Mouse (Mus musculus) hematopoietic multipotent progenitor cell, adult 10-12 weeks (in vitro differentiated cells): Measurements from ENCODE around the gene Nectin2. TPM values are rescaled to one million over a fixed set of nuclear protein-coding genes. Genes with fewer than 3 reads are reported as not detected.

Source experiments
- polyA plus RNA-seq: library from polyadenylated mRNA; stranded (reverse); fragments of >175 nt; gene quantifications from 2 replicates; pipeline ENCODE4 v1.2.3, GENCODE M21; 2012; ENCODE audit warnings: low replicate concordance

The Nectin2 gene
- polyA plus RNA-seq, result 1.8 and 3.7 TPM in 2 replicates

DNA sequence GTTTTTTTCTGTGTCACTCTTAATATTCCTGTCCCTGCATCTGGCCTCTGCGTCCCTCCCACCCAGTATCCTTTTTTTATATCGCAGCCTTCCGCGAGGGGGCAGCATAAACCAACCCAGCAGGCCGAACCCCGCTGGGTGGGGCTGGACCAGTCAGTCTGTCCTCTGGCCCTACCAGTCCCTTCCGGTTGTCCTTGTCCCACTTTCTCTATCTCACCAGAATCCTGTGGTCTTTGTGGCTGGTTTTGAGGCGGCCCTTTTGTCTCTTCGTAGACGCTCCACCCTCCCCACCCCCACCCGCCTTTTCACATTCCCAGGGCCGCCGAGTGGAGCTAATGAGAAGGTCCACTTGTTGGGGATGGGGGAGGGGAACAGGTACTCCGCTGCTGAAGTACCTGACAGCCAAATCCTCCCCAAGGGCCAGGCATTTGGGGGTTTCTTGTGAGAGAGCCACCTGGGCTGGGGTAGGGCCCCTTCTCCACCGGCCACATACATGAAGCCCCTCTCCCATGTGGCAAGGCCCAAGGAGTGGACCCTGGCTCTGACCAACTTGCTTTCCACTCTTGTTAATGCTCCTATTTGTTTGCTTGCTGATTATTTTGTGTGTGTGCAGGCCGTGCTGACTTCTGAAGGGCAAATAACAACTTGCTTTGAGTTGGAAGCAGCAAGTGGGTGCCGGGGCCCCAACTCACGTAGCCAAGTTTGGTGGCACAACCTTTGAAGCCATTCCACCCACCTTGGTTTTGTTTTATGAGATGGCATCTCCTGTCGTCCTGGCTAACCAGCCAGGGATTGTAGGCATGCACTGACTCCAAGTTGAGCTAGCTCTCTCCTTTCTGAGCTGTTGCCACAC lies at the start of gene Nectin2:
Gene Nectin2, minus strand, starts transcription at position 267 of the 853 bp plus-strand sequence.

DNA sequence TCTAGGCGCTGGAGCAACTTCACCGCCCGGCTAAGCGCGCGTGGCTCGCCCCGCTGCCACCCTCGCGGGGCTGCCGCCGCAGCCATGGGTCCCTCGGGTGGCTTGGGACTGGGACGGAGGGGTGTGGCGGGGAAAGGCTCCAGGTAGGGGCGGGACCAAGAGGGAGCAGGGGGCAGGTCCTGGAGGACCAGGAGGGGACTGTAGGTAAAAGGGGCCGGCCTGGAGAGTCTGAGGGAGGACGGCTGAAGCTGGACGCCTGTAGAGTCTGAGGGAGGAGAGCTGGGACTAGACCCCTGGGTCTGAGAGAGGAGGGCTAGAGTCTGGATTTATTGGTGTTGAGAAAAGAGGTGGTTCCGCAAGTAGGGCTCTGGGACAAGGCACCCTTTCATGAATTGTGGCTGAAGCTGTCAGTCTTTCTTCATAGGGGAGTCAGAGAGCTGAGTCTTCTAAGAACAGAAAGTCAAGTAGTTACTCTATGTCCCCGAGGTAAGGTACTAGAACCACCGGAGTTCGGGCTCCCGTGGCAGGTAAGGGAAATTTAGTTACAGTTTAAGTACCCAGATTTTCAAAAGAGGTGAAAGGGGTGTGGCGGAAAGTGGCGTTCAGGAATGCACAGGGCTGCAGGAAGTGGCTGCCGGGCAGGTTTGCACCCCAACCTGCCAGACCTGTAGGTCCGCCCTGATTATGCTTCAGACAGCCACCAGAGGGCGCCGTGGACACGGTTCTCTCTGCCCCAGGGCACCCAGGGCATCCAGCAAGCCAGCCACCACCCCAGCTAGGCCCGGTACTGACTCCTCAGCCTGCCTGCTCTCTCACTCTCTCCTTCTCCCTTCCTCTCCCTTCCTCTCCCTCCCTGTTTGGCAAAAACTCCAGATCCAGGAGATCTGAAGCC lies 46.7 kb upstream of the Nectin2 start, which contains the start of gene Cblc:
Gene Cblc, minus strand, starts transcription at position 113 of the 892 bp plus-strand sequence.

DNA sequence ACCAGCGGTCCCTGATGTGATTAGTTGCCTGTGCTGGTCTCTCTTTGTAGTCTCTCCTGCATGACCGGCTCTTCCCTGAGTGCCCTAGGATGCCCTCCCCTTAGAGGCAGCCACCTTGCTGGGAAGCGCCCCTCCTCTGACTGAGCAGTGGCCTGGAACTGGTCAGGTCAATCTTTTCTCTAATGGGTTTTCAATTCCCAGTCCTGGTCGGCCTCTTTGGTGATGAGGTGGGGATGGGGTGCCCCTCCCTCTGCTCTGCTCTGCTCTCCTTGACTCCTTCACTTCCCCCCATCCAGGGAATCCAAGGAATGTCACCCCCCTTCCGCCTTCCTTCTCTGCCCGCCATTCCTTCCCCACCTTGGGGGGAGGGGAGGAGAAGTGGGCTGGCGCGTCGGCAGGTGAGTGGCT lies 20.7 kb upstream of the Nectin2 start, which contains the start of gene Bcam:
Gene Bcam, minus strand, starts transcription at position 33 of the 408 bp plus-strand sequence.

DNA sequence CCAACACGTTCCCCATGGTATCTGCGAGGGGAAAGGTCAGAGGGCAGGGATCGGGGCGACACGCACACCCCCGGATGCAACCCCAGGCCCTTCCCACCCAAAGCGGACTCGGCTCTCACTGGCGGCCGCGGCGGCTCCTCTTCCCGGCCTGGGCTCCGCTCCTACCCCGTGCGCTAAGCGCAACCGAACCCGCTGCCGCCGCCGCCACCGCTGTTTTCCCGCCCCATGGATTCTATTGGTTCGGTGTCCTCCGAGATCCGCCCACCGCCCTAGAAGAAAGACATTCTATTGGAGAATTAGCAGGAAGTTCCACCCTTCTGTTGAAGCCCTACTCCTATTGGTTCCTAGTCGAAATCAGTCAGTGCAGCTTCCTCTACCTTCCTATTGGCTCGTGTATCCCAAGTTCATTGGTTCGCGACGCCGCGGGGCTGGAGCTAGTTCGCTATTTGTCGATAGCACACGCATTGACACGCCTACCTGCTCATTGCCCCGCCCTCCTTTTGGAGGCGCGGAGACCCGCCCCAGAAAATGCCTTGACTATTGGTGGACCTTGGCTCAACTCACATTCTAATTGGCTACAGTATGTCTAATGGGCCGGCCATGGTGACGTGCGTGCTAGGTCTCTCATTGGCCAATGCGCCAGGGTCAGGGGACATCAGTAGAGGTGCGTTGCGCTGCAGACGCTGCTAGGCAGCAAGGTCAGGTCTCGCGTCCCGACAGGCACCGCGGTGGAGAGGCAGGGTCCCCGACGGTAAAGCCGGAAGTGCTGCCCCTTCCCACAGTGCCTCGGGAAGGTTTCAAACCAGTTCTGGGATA lies 34.8 kb downstream of the Nectin2 start, which contains the start of gene Tomm40:
Gene Tomm40, minus strand, starts transcription at position 200 of the 816 bp plus-strand sequence.

DNA sequence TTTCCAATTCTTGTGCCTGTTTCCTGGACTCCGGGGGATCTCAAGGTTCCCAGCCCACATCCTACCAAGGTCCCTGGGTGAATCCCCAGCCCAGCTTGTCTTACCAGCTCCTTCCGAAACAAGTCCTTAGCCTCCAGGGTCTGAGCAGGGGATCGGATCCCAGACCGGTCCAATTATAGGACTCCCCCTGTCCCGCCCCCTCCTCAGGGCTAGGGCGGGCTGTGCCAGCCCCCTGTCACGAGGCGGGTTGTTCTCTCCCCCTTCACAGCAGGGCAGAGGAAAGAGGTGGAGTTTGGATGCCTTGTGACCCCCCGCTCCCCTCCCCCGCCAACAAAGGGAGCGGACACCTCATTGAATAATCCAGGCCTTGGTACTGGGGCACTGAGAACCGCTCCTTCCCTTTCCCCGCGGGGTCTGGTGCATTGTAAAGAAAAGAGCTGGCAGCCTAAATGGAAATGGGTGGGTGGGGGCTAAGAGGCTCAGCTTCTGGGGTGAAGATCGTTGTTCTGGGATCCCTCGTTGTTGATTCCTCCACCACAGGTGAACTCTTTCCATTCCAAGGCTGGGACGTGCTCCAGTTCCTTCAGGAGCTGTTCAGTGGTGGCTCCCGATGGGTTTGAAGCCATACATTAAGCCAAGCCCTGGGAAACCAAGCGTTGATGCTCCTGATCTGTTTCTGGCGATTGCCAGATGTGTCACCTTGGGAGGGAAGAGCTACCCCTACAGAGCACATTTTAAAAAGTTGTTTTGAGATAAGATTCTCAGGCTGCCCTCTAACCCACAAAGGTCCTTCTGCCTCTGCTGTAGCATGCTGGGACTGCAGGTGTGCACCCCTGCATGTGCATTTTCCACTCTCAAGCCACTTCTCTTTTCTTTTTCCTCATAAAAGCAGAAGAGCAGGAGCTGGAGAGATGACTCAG lies 51.1 kb downstream of the Nectin2 start, which contains the start of gene Apoe:
Gene Apoe, minus strand, starts transcription at position 282 of the 920 bp plus-strand sequence.

DNA sequence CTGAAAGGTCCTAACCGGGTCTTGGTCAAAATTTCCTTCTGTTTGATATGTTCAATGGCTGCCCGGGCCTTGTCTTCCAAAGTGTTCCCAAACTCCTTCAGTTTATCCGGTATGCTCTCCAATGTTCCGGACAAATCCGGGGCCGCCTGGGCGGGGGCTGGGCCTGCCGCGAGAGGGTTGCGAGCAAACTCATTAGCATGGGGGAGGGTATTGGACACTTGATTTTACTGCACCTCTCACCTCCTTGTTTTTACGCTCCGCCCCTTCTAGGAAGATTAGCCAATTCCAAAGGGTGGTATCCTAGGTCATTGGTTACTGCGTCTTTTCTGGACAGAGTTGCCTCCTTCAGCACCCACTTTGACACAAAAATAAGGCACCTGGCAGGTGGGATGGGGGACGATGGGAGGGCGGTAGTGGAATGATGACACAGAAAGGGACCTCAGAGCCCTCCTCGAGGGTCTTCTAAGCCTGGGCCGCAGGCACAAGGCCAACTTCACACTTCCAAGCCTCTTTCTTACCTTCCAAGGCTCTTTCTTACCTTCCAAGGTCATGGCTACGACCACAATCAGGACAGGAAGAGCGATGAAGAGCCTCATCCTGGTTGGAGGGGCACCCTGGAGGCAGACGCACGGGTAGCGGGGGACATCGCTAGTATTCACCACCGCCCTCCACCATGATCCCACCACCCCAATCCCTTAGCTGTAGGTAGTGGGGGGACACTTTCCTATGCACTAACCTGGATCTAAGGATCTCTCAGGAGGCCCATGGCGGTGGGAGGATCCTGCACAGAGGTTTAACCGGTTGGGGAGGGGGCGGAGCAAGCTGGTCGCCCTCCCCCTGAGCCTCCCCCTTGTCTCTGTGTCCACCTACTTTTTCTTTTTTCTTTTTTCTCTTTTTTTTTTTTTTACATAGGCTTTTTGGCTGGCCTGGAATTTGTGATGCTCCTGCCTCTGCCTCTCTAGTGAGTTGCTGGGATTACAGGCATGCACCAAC lies 58.1 kb downstream of the Nectin2 start, which contains the start of gene Apoc1:
Gene Apoc1, minus strand, starts transcription at position 788 of the 993 bp plus-strand sequence.

DNA sequence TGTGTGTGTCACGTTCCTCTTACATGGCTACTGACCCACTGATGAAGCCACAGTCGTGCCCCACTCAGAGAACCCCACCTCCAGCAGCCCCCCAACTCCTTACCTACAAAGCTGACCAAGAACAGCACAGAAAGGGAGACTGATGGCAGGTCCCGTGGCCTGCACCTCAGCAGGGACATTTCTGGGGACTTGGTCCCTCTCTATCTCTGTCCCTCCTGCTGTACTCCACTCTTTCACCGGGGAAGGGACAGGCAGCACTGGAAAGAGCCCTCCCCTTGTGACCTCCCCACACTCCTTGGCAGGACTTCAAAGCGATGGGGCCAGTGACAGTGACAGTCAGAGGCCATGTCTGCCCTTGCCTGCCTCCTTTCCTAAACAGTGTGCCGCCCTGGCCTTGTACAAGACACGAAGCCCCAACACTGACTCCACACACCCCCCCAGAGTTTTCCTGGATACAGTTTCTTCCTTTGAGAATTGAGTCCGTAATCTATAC lies 69.0 kb downstream of the Nectin2 start, which contains the start of the genes Gm44805 and Apoc4:
Gene Gm44805, minus strand, starts transcription at position 222 of the 493 bp plus-strand sequence.
Gene Apoc4, minus strand, starts transcription at position 278 of the 493 bp plus-strand sequence.

DNA sequence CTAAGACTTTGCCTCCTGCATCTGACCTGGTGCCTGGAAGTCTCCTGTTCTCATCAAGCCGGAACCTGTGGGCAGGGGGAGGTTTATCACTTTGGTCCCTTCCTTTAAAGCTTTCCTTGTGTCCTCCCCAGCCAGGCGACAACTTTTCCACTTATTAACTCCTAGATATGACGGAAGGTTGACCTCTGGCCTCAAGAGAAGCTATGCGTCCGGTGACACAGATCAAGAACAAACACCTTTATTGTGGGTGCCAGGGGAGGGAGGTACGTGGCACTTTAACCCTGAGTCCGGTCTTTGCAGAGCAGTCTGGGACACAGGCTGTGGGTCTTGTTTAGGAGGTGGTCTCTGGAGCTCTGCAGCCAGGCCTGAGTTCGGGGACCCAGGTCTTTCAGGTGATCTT lies 72.4 kb downstream of the Nectin2 start, which contains the start of gene Apoc2:
Gene Apoc2, minus strand, starts transcription at position 70 of the 400 bp plus-strand sequence.

Other genes with a start within 250 kb of the Nectin2 start
- gene Bloc1s3, start 242.1 kb downstream of the Nectin2 start, polyA plus RNA-seq, result 6.4 and 11.8 TPM in 2 replicates
- gene Trappc6a, start 242.1 kb downstream of the Nectin2 start, polyA plus RNA-seq, result 95.1 and 103 TPM in 2 replicates
- gene Nkpd1, start 232.6 kb downstream of the Nectin2 start, polyA plus RNA-seq, result 0.17 and 0.35 TPM in 2 replicates
- 98.9 and 130 TPM in 2 replicates for gene Ppp1r37, start 187.4 kb downstream of the Nectin2 start, polyA plus RNA-seq
- gene Zfp296, start 173.2 kb downstream of the Nectin2 start, polyA plus RNA-seq, result 44.9 and 45.6 TPM in 2 replicates
- gene Gemin7, start 172.9 kb downstream of the Nectin2 start, polyA plus RNA-seq, result 63.4 and 92.7 TPM in 2 replicates
- 111 and 288 TPM in 2 replicates for gene Clasrp, start 146.0 kb downstream of the Nectin2 start, polyA plus RNA-seq
- 52.9 and 128 TPM in 2 replicates for gene Relb, start 121.0 kb downstream of the Nectin2 start, polyA plus RNA-seq
- gene Clptm1, start 85.5 kb downstream of the Nectin2 start, polyA plus RNA-seq, result 105 and 205 TPM in 2 replicates
- gene Apoc2, start 72.5 kb downstream of the Nectin2 start, polyA plus RNA-seq, result 1.4 and 6.6 TPM in 2 replicates
- 2.7 TPM in 1 of 2 replicates, not detected in the other for gene Gm44805, start 69.1 kb downstream of the Nectin2 start, polyA plus RNA-seq
- 0.61 TPM in 1 of 2 replicates, not detected in the other for gene Apoc4, start 69.0 kb downstream of the Nectin2 start, polyA plus RNA-seq
- 0.67 and 8.3 TPM in 2 replicates for gene Apoc1, start 57.8 kb downstream of the Nectin2 start, polyA plus RNA-seq
- 752 and 1,634 TPM in 2 replicates for gene Apoe, start 51.3 kb downstream of the Nectin2 start, polyA plus RNA-seq
- 85.0 and 96.7 TPM in 2 replicates for gene Tomm40, start 35.0 kb downstream of the Nectin2 start, polyA plus RNA-seq
- gene Bcam, start 20.5 kb upstream of the Nectin2 start, polyA plus RNA-seq, result 3.2 and 3.8 TPM in 2 replicates
- 1.9 and 5.6 TPM in 2 replicates for gene Cblc, start 46.3 kb upstream of the Nectin2 start, polyA plus RNA-seq
- 173 and 280 TPM in 2 replicates for gene Bcl3, start 72.3 kb upstream of the Nectin2 start, polyA plus RNA-seq
- 0.61 TPM in 1 of 2 replicates, not detected in the other for gene Gm19345, start 101.5 kb upstream of the Nectin2 start, polyA plus RNA-seq
- gene Ceacam16, start 110.8 kb upstream of the Nectin2 start, polyA plus RNA-seq, result 24.7 and 81.2 TPM in 2 replicates
- 0.17 and 0.21 TPM in 2 replicates for gene Ceacam19, start 137.5 kb upstream of the Nectin2 start, polyA plus RNA-seq
- gene Pvr, start 170.7 kb upstream of the Nectin2 start, polyA plus RNA-seq, result 2.9 and 3.6 TPM in 2 replicates
- gene Igsf23, start 200.3 kb upstream of the Nectin2 start, polyA plus RNA-seq, result 0.71 and 3.1 TPM in 2 replicates
- not detected in 2 replicates for gene Ceacam20, start 214.9 kb upstream of the Nectin2 start, polyA plus RNA-seq
- gene Nlrp9b, start 241.0 kb upstream of the Nectin2 start, polyA plus RNA-seq, result not detected in 2 replicates